Mouse (Mus musculus): Measurements from ENCODE around the gene Acsbg1. TPM values are rescaled to one million over a fixed set of nuclear protein-coding genes. Genes with fewer than 3 reads are reported as not detected.
A peak's percentile ranks its signal among the peaks of the same experiment; 100 is the strongest.
"Not testable (repeated sequence)": the region's sequence is repeated elsewhere in the genome, so short reads cannot be mapped to it uniquely, and the experiment has no call there.

Gene Acsbg1
- polyA plus RNA-seq, 1 experiment from 2014 or later: 18.4 TPM

GRCm38 (mm10) chr9:54699345-54700173 is 37.9 kb upstream of the Acsbg1 start:
- Histone ChIP-seq H3K4me3 (ENCODE audit: low read depth, low read length) (peak overlapping the region; percentile 63), H3K9me3 (ENCODE audit: control insufficient read depth, low read length) (no peaks in the 10 kb centered on the region), H3K4me2 (ENCODE audit: low read depth, low read length, severe bottlenecking) (peak overlapping the region; percentile 93), H3K9ac (ENCODE audit: low read length) (peak overlapping the region; percentile 75), H3K27ac (ENCODE audit: low read depth, low read length) (no peak overlapping the region), H3K36me3 (ENCODE audit: control insufficient read depth, insufficient read depth, low read length) (no peaks in the 10 kb centered on the region), H3K4me1 (replicated peaks; ENCODE audit: control insufficient read depth, insufficient read depth, low read length) (peaks cover 2% of the 10 kb centered on the region; the same call in 1 of the 2 replicates), H3K27me3 (ENCODE audit: control insufficient read depth, insufficient read depth, low read length) (peaks cover 27% of the 10 kb centered on the region)
- under 1% methylated on average over 86 of the region's 92 CpGs for WGBS
- ATAC-seq (replicated peaks; ENCODE audit: low FRiP score): peak; percentile 70
- DNase-seq (ENCODE audit: low spot score): peak; percentile 78

GRCm38 (mm10) chr9:54699087-54699344 is 37.3 kb upstream of the Acsbg1 start:
- Histone ChIP-seq H3K27ac (ENCODE audit: low read depth, low read length) (no peak overlapping the region), H3K27me3 (ENCODE audit: control insufficient read depth, insufficient read depth, low read length) (peaks cover 27% of the 10 kb centered on the region), H3K9me3 (ENCODE audit: control insufficient read depth, low read length) (no peaks in the 10 kb centered on the region), H3K36me3 (ENCODE audit: control insufficient read depth, insufficient read depth, low read length) (no peaks in the 10 kb centered on the region), H3K4me3 (ENCODE audit: low read depth, low read length) (peak overlapping the region; percentile 63), H3K9ac (ENCODE audit: low read length) (peak overlapping the region; percentile 75), H3K4me1 (replicated peaks; ENCODE audit: control insufficient read depth, insufficient read depth, low read length) (peaks cover 2% of the 10 kb centered on the region; the same call in 1 of the 2 replicates), H3K4me2 (ENCODE audit: low read depth, low read length, severe bottlenecking) (peak overlapping the region; percentile 93)
- DNase-seq (ENCODE audit: low spot score) (no peak), ATAC-seq (replicated peaks; ENCODE audit: low FRiP score) (peak; percentile 55)
- WGBS: 10% methylated on average over 27 of the region's 27 CpGs

GRCm38 (mm10) chr9:54698318-54699086 is 36.8 kb upstream of the Acsbg1 start, which contains the start of gene Dnaja4:
Gene Dnaja4, plus strand, starts transcription at chr9:54698873.
- Histone ChIP-seq H3K36me3 (ENCODE audit: control insufficient read depth, insufficient read depth, low read length) (no peaks in the 10 kb centered on the region), H3K4me3 (ENCODE audit: low read depth, low read length) (peak within 1 kb of the TSS; percentile 63), H3K27me3 (ENCODE audit: control insufficient read depth, insufficient read depth, low read length) (peaks cover 27% of the 10 kb centered on the region), H3K9me3 (ENCODE audit: control insufficient read depth, low read length) (no peaks in the 10 kb centered on the region), H3K9ac (ENCODE audit: low read length) (peak within 1 kb of the TSS; percentile 75), H3K4me1 (replicated peaks; ENCODE audit: control insufficient read depth, insufficient read depth, low read length) (peaks cover 2% of the 10 kb centered on the region; the same call in 1 of the 2 replicates), H3K27ac (ENCODE audit: low read depth, low read length) (no peak within 1 kb of the TSS), H3K4me2 (ENCODE audit: low read depth, low read length, severe bottlenecking) (peak within 1 kb of the TSS; percentile 93)
- DNase-seq (ENCODE audit: low spot score): no peak
- ATAC-seq (replicated peaks; ENCODE audit: low FRiP score): peak; percentile 49; the same call in 1 of the 2 replicates
- 69% methylated on average over 17 of the region's 17 CpGs for WGBS

- H3K36me3 ChIP-seq (ENCODE audit: control insufficient read depth, insufficient read depth, low read length); H3K27ac ChIP-seq (ENCODE audit: low read depth, low read length); H3K4me1 ChIP-seq (replicated peaks; ENCODE audit: control insufficient read depth, insufficient read depth, low read length); H3K27me3 ChIP-seq (ENCODE audit: control insufficient read depth, insufficient read depth, low read length); H3K9me3 ChIP-seq (ENCODE audit: control insufficient read depth, low read length): not testable (repeated sequence)
- H3K9ac ChIP-seq (ENCODE audit: low read length): 0 out of 2 replicates have a peak overlapping the region, but pooled peaks have one; percentile 0
- H3K4me2 ChIP-seq (ENCODE audit: low read depth, low read length, severe bottlenecking): peak overlapping the region; percentile 53
- 5% methylated on average over 31 of the region's 31 CpGs for WGBS
- ATAC-seq (replicated peaks; ENCODE audit: low FRiP score) (peak; percentile 39; the same call in 1 of the 2 replicates), DNase-seq (ENCODE audit: low spot score) (peak; percentile 61)
- H3K4me3 ChIP-seq (ENCODE audit: low read depth, low read length): peak overlapping the region; percentile 6
Measured at GRCm38 (mm10) chr9:54691241-54691805, 29.7 kb upstream of the Acsbg1 start.

- H3K36me3 ChIP-seq (ENCODE audit: control insufficient read depth, insufficient read depth, low read length); H3K27me3 ChIP-seq (ENCODE audit: control insufficient read depth, insufficient read depth, low read length); H3K27ac ChIP-seq (ENCODE audit: low read depth, low read length); H3K9me3 ChIP-seq (ENCODE audit: control insufficient read depth, low read length); H3K9ac ChIP-seq (ENCODE audit: low read length); H3K4me1 ChIP-seq (replicated peaks; ENCODE audit: control insufficient read depth, insufficient read depth, low read length); DNase-seq (ENCODE audit: low spot score); H3K4me2 ChIP-seq (ENCODE audit: low read depth, low read length, severe bottlenecking); H3K4me3 ChIP-seq (ENCODE audit: low read depth, low read length): not testable (repeated sequence)
- WGBS: 37% methylated on average over 2 of the region's 2 CpGs
- 0 out of 2 replicates have a peak, but pooled peaks have one; percentile 7 for ATAC-seq (replicated peaks; ENCODE audit: low FRiP score)
Measured at GRCm38 (mm10) chr9:54690697-54691096, 29.0 kb upstream of the Acsbg1 start.

- Histone ChIP-seq H3K4me2 (ENCODE audit: low read depth, low read length, severe bottlenecking) (no peak overlapping the region), H3K27me3 (ENCODE audit: control insufficient read depth, insufficient read depth, low read length) (no peaks in the 10 kb centered on the region; the same call in 1 of the 2 replicates), H3K9ac (ENCODE audit: low read length) (no peak overlapping the region), H3K27ac (ENCODE audit: low read depth, low read length) (no peak overlapping the region), H3K4me3 (ENCODE audit: low read depth, low read length) (no peak overlapping the region), H3K36me3 (ENCODE audit: control insufficient read depth, insufficient read depth, low read length) (no peaks in the 10 kb centered on the region), H3K9me3 (ENCODE audit: control insufficient read depth, low read length) (no peaks in the 10 kb centered on the region), H3K4me1 (replicated peaks; ENCODE audit: control insufficient read depth, insufficient read depth, low read length) (no peaks in the 10 kb centered on the region)
- WGBS: 77% methylated on average over 8 of the region's 8 CpGs
- ATAC-seq (replicated peaks; ENCODE audit: low FRiP score) (no peak), DNase-seq (ENCODE audit: low spot score) (no peak)
Measured at GRCm38 (mm10) chr9:54689446-54689845, 27.8 kb upstream of the Acsbg1 start.

- ATAC-seq (replicated peaks; ENCODE audit: low FRiP score) (no peak), DNase-seq (ENCODE audit: low spot score) (no peak)
- Histone ChIP-seq H3K36me3 (ENCODE audit: control insufficient read depth, insufficient read depth, low read length) (no peaks in the 10 kb centered on the region), H3K4me1 (replicated peaks; ENCODE audit: control insufficient read depth, insufficient read depth, low read length) (no peaks in the 10 kb centered on the region), H3K9me3 (ENCODE audit: control insufficient read depth, low read length) (no peaks in the 10 kb centered on the region), H3K27me3 (ENCODE audit: control insufficient read depth, insufficient read depth, low read length) (no peaks in the 10 kb centered on the region; the same call in 1 of the 2 replicates), H3K4me3 (ENCODE audit: low read depth, low read length) (no peak overlapping the region), H3K27ac (ENCODE audit: low read depth, low read length) (no peak overlapping the region), H3K9ac (ENCODE audit: low read length) (no peak overlapping the region), H3K4me2 (ENCODE audit: low read depth, low read length, severe bottlenecking) (no peak overlapping the region)
- 69% methylated on average over 14 of the region's 14 CpGs for WGBS
Measured at GRCm38 (mm10) chr9:54687246-54688236, 25.9 kb upstream of the Acsbg1 start.
